Mouse (Mus musculus): ENCODE results near the gene Mpig6b.

DNA sequence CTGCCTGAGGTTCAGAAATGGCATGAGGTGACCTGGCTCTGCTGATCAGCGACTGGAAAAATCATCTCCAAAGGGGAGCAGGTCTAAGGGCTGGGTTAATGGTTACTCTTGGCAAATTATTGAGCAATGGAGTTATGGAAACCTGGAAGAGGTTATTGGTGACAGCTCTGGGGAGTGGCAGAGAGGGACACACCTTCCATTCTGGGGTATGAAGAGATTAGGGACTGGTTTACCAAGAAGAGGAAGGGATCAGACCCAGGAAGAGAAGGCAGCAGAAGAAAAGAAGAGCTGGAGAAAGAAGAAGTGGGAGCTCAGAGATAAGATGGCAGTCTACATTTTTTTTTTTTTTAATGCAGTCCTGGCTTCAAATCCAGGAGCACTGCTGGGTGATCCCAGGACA, 18.3 kb downstream of the Mpig6b start:
- no peak for TF ChIP-seq POLR2AphosphoS2 (IDR thresholded peaks at IDR 0.05; ENCODE audit: insufficient read length, low read depth)
- TF ChIP-seq POLR2A (IDR thresholded peaks at IDR 0.05; ENCODE audit: insufficient read length, low read depth), result no peak
- TF ChIP-seq USF1 (IDR thresholded peaks at IDR 0.05; ENCODE audit: low read depth), result no peak
- TF ChIP-seq MYOD1 (IDR thresholded peaks at IDR 0.05; ENCODE audit: control insufficient read depth in 1 of 3, insufficient read length in 2 of 3, low read depth in 2 of 3), result no peak
- TF ChIP-seq E2F4 (IDR thresholded peaks at IDR 0.05; ENCODE audit: insufficient read depth), result no peak
- TF ChIP-seq CEBPB (IDR thresholded peaks at IDR 0.05; ENCODE audit: insufficient read depth, poor library complexity, severe bottlenecking), result no peak
- no peak for TF ChIP-seq MAX (IDR thresholded peaks at IDR 0.05; ENCODE audit: low read depth)
- TF ChIP-seq REST (IDR thresholded peaks at IDR 0.05; ENCODE audit: insufficient read depth, insufficient read length), result no peak
- no peak for TF ChIP-seq MYOG (IDR thresholded peaks at IDR 0.05; ENCODE audit: control insufficient read depth in 1 of 3, insufficient read depth in 1 of 3, insufficient read length in 2 of 3, low read depth in 2 of 3)
- no peak for TF ChIP-seq SRF (IDR thresholded peaks at IDR 0.05; ENCODE audit: control insufficient read depth, insufficient read length, low read depth)
